Mouse (Mus musculus) kidney, embryonic 15.5 days (tissue): ENCODE results near the gene Olfr1339. TPM values are rescaled to one million over a fixed set of nuclear protein-coding genes. Genes with fewer than 3 reads are reported as not detected.

Experiments
- ATAC-seq: fragments of 200-750 bp; cut with Nextera tagmentation; replicated peaks from 2 replicates; pipeline ENCODE4 v1.8.0; 2017; ENCODE audit warnings: moderate TSS enrichment; ENCODE audit not compliant: low FRiP score
- H3K27ac ChIP-seq: fragments of 300-500 bp; sonication (generic); 2 replicates; pipeline ENCODE4 v1.5.1; 2015; ENCODE audit warnings: mild to moderate bottlenecking, inconsistent platforms
- H3K27me3 ChIP-seq: fragments of 300-500 bp; sonication (generic); 2 replicates; pipeline ENCODE4 v1.6.1; 2015; ENCODE audit warnings: inconsistent platforms
- H3K36me3 ChIP-seq: fragments of 300-500 bp; sonication (generic); 2 replicates; pipeline ENCODE4 v1.6.1; 2015; ENCODE audit warnings: inconsistent platforms
- H3K4me1 ChIP-seq: fragments of 300-500 bp; sonication (generic); 2 replicates; pipeline ENCODE4 v1.6.1; 2015; ENCODE audit warnings: inconsistent platforms
- H3K4me2 ChIP-seq: fragments of 300-500 bp; sonication (generic); 2 replicates; pipeline ENCODE4 v1.6.1; 2015; ENCODE audit warnings: moderate library complexity, mild to moderate bottlenecking, inconsistent platforms
- H3K4me3 ChIP-seq: fragments of 300-500 bp; sonication (generic); replicated peaks from 2 replicates; pipeline ENCODE4 v1.5.1; 2015; ENCODE audit warnings: mild to moderate bottlenecking, inconsistent platforms
- H3K9ac ChIP-seq: fragments of 300-500 bp; sonication (generic); 2 replicates; pipeline ENCODE4 v1.6.1; 2015; ENCODE audit warnings: mild to moderate bottlenecking, inconsistent platforms
- H3K9me3 ChIP-seq: fragments of 300-500 bp; sonication (generic); replicated peaks from 2 replicates; pipeline ENCODE4 v1.6.1; 2016; ENCODE audit warnings: inconsistent platforms
- WGBS: fragments of 180-500 bp; shearing (Covaris S2); methylation state at CpG from one replicate; pipeline ENCODE4 v1.1.7; 2015; ENCODE audit warnings: mixed read lengths; 5-methylcytosine and 5-hydroxymethylcytosine counted together
- polyA plus RNA-seq: library from polyadenylated mRNA; unstranded; fragments of >200 nt; fragmentation: Nextera tagmentation; extraction: Ambion mirVana; gene quantifications from 2 replicates; pipeline ENCODE4 v1.2.1, GENCODE M21; 2015

The Olfr1339 gene
- polyA plus RNA-seq, 1 experiment from 2014 or later, result not detected

DNA sequence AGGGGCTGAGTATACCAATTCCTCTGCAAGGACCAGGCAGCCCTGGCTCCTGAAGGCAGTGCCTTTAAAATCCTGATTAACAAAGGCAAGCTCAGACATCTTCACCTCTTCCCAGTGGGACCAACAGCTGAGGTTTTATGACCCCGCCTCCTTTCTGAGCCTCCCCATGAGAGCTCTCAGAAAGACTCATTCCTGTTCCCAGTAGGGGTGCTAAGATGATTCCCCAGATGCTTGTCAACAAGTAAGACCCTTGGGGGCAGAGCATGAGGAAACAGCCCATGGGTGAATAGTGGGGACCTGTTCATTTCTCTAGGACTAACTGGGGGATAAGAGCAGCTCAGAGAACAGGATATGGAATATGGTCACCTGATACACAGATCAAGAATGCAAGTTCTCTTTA, 26.7 kb downstream of the Olfr1339 start, which contains the start of gene Olfr1338:
TSS of gene Olfr1338 (minus strand) at position 101 of the 400 bp plus-strand sequence.
- Histone ChIP-seq H3K4me1 (no peaks in the 10 kb centered on the region), H3K4me3 (no peak within 1 kb of the TSS), H3K9ac (no peak within 1 kb of the TSS), H3K4me2 (no peak within 1 kb of the TSS), H3K27me3 (no peaks in the 10 kb centered on the region), H3K36me3 (no peaks in the 10 kb centered on the region), H3K9me3 (no peaks in the 10 kb centered on the region), H3K27ac (no peak within 1 kb of the TSS)
- 88% methylated on average over 1 of the region's 1 CpGs for WGBS
- no peak for ATAC-seq

DNA sequence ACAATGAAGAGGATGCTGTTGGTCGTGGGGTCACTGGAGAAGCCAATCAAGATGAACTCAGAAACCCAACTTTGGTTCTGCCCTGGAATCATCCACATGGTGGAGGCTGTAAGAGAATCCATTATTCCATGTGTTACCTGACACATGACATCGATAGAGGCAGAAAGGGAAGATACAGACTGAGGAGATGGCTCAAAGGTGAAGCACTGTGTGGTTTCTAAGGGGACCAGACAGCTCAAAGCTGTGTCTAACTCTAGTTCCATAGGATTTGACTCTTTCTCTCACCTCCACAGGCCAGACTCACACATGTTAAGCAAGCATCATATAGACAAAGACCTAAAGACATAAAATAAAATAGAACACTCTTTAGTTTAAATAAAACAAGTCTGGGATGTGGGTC, 50.5 kb downstream of the Olfr1339 start, which contains the start of gene Olfr1337:
TSS of gene Olfr1337 (minus strand) at position 101 of the 400 bp plus-strand sequence.
- WGBS, result 72% methylated on average over 2 of the region's 2 CpGs

More for the DNA sequence above, 50.5 kb downstream of the Olfr1339 start, which contains the start of gene Olfr1337:
- H3K36me3 ChIP-seq, result no peaks in the 10 kb centered on the region
- H3K4me1 ChIP-seq, result no peaks in the 10 kb centered on the region
- ATAC-seq, result no peak
- no peak within 1 kb of the TSS for H3K27ac ChIP-seq
- no peak within 1 kb of the TSS for H3K4me2 ChIP-seq
- H3K9me3 ChIP-seq, result no peaks in the 10 kb centered on the region
- H3K27me3 ChIP-seq, result no peaks in the 10 kb centered on the region
- H3K9ac ChIP-seq, result no peak within 1 kb of the TSS
- H3K4me3 ChIP-seq, result no peak within 1 kb of the TSS

Other genes starting within 250 kb of the Olfr1339 start
- 48.1 and 53.8 TPM in 2 replicates for gene Tie1, start 242.1 kb upstream of the Olfr1339 start, polyA plus RNA-seq
- gene 2610528J11Rik, start 205.2 kb upstream of the Olfr1339 start, polyA plus RNA-seq, result 21.4 and 21.7 TPM in 2 replicates
- 5.6 and 6.7 TPM in 2 replicates for gene Tmem125, start 188.1 kb upstream of the Olfr1339 start, polyA plus RNA-seq
- gene Cfap57, start 111.4 kb upstream of the Olfr1339 start, polyA plus RNA-seq, result 0.21 and 0.22 TPM in 2 replicates
- 148 and 163 TPM in 2 replicates for gene Ebna1bp2, start 111.4 kb upstream of the Olfr1339 start, polyA plus RNA-seq
- gene Olfr62, start 73.2 kb upstream of the Olfr1339 start, polyA plus RNA-seq, result not detected in 2 replicates
- gene Olfr1342, start 39.4 kb upstream of the Olfr1339 start, polyA plus RNA-seq, result 0.09 and 0.23 TPM in 2 replicates
- gene Olfr1341, start 28.7 kb upstream of the Olfr1339 start, polyA plus RNA-seq, result not detected in 2 replicates
- not detected in 2 replicates for gene Olfr1340, start 12.0 kb upstream of the Olfr1339 start, polyA plus RNA-seq
- gene Olfr1338, start 26.6 kb downstream of the Olfr1339 start, polyA plus RNA-seq, result not detected in 2 replicates
- not detected in 2 replicates for gene Olfr1337, start 50.4 kb downstream of the Olfr1339 start, polyA plus RNA-seq
- gene Olfr1335, start 77.8 kb downstream of the Olfr1339 start, polyA plus RNA-seq, result not detected in 2 replicates
- gene Olfr1333, start 104.1 kb downstream of the Olfr1339 start, polyA plus RNA-seq, result not detected in 2 replicates
- not detected in 2 replicates for gene Olfr1331, start 132.5 kb downstream of the Olfr1339 start, polyA plus RNA-seq
- gene Olfr1330, start 156.4 kb downstream of the Olfr1339 start, polyA plus RNA-seq, result not detected in 2 replicates
- gene Olfr1329, start 185.3 kb downstream of the Olfr1339 start, polyA plus RNA-seq, result not detected in 2 replicates
- gene Olfr1328, start 206.4 kb downstream of the Olfr1339 start, polyA plus RNA-seq, result not detected in 2 replicates
- not detected in 2 replicates for gene Lao1, start 229.4 kb downstream of the Olfr1339 start, polyA plus RNA-seq